Mouse (Mus musculus) spleen, adult 2 months (tissue): ENCODE results near the gene Nmnat1.

ENCODE experiments used
- CTCF ChIP-seq: fragments of 200-500 bp; IDR thresholded peaks from 2 replicates; pipeline ENCODE4 v1.5.1; 2011; ENCODE audit warnings: mild to moderate bottlenecking, inconsistent platforms; ENCODE audit not compliant: insufficient read depth, insufficient read length, insufficient replicate concordance; ENCODE audit errors: extremely low read depth
- POLR2A ChIP-seq: fragments of 200-500 bp; IDR thresholded peaks from 2 replicates; pipeline ENCODE4 v1.6.1; 2011; ENCODE audit warnings: low read depth, low read length, inconsistent platforms

DNA sequence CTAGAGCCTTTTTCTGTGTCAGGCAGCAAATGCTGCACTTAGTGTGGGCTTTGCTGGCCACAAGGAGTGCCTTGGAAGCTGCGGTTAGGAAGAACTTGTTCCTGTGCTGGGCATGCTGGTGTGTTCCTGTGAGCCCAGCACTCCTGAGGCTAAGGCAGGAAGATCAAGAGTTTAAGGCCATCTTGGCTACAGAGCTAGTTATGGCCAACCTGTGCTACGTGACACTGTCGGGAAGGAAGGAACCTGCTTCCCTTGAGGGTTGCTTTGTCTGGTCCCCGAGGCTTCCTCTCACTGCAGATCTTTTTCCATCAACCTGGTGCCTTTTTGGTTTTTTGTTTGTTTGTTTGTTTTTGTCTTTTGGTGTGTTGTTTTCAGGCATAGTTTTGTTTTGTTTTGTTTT is 40.2 kb upstream of the Nmnat1 start:
- TF ChIP-seq CTCF (no peak), POLR2A (no peak)
